Mouse (Mus musculus): ENCODE data around the gene Arhgap10. TPM values are rescaled to one million over a fixed set of nuclear protein-coding genes. Genes with fewer than 3 reads are reported as not detected.

Arhgap10 gene
- total RNA-seq, 2 experiments from 2014 or later, result 29.5 to 33.2 TPM

GRCm38 (mm10) chr8:77458575-77458974 is 59.2 kb downstream of the Arhgap10 start:
- intact Hi-C loops (cut with DNase I), result no loop called here
- no peak for DNase-seq (ENCODE audit: low spot score in 2 of 2)

- DNase-seq (ENCODE audit: low spot score in 2 of 2), result no peak
- intact Hi-C loops (cut with DNase I), result no loop called here
Observed at GRCm38 (mm10) chr8:77456263-77456662, 61.5 kb downstream of the Arhgap10 start.

- intact Hi-C loops (cut with DNase I), result no loop called here
- DNase-seq (ENCODE audit: low spot score in 2 of 2), result no peak
Observed at GRCm38 (mm10) chr8:77453836-77454235, 63.9 kb downstream of the Arhgap10 start.

GRCm38 (mm10) chr8:77451466-77452382 is 66.0 kb downstream of the Arhgap10 start:
- no peak for DNase-seq (ENCODE audit: low spot score in 2 of 2)
- intact Hi-C loops (cut with DNase I), result no loop called here

GRCm38 (mm10) chr8:77451052-77451451 is 66.7 kb downstream of the Arhgap10 start:
- no peak for DNase-seq (ENCODE audit: low spot score in 2 of 2)
- intact Hi-C loops (cut with DNase I), result no loop called here

- intact Hi-C loops (cut with DNase I), result no loop called here
- no peak for DNase-seq (ENCODE audit: low spot score in 2 of 2)
Observed at GRCm38 (mm10) chr8:77446294-77446693, 71.5 kb downstream of the Arhgap10 start.

GRCm38 (mm10) chr8:77445642-77446041 is 72.1 kb downstream of the Arhgap10 start:
- DNase-seq (ENCODE audit: low spot score in 2 of 2), result no peak
- intact Hi-C loops (cut with DNase I), result no loop called here

- peak; percentile 21 to 68 for DNase-seq (ENCODE audit: low spot score in 2 of 2)
- intact Hi-C loops (cut with DNase I), result no loop called here
Observed at GRCm38 (mm10) chr8:77444166-77444870, 73.4 kb downstream of the Arhgap10 start.

- no peak for DNase-seq (ENCODE audit: low spot score in 2 of 2)
- intact Hi-C loops (cut with DNase I), result no loop called here
Observed at GRCm38 (mm10) chr8:77442452-77442851, 75.3 kb downstream of the Arhgap10 start.

GRCm38 (mm10) chr8:77440913-77441312 is 76.8 kb downstream of the Arhgap10 start:
- intact Hi-C loops (cut with DNase I), result no loop called here
- DNase-seq (ENCODE audit: low spot score in 2 of 2), result no peak

- intact Hi-C loops (cut with DNase I), result no loop called here
Observed at GRCm38 (mm10) chr8:77440324-77440880, 77.4 kb downstream of the Arhgap10 start.

GRCm38 (mm10) chr8:77439670-77440069 is 78.1 kb downstream of the Arhgap10 start:
- intact Hi-C loops (cut with DNase I), result no loop called here
- DNase-seq (ENCODE audit: low spot score in 2 of 2), result no peak

More at GRCm38 (mm10) chr8:77440324-77440880, 77.4 kb downstream of the Arhgap10 start:
- DNase-seq (ENCODE audit: low spot score in 2 of 2), result no peak

GRCm38 (mm10) chr8:77437807-77438493 is 79.8 kb downstream of the Arhgap10 start:
- intact Hi-C loops (cut with DNase I), result no loop called here
- no peak for DNase-seq (ENCODE audit: low spot score in 2 of 2)

GRCm38 (mm10) chr8:77436013-77436990 is 81.5 kb downstream of the Arhgap10 start:
- no peak for DNase-seq (ENCODE audit: low spot score in 2 of 2)
- intact Hi-C loops (cut with DNase I), result no loop called here

GRCm38 (mm10) chr8:77433221-77433620 is 84.5 kb downstream of the Arhgap10 start:
- no peak for DNase-seq (ENCODE audit: low spot score in 2 of 2)
- intact Hi-C loops (cut with DNase I), result no loop called here

- intact Hi-C loops (cut with DNase I), result no loop called here
Observed at GRCm38 (mm10) chr8:77432726-77433125, 85.0 kb downstream of the Arhgap10 start.

GRCm38 (mm10) chr8:77428420-77428819 is 89.3 kb downstream of the Arhgap10 start:
- no peak for DNase-seq (ENCODE audit: low spot score in 2 of 2)
- intact Hi-C loops (cut with DNase I), result loop anchor here (5.0 kb wide), 1 partner anchor 64 kb away; no protein-coding TSS in a partner anchor

More at GRCm38 (mm10) chr8:77432726-77433125, 85.0 kb downstream of the Arhgap10 start:
- DNase-seq (ENCODE audit: low spot score in 2 of 2), result no peak

GRCm38 (mm10) chr8:77428015-77428414 is 89.7 kb downstream of the Arhgap10 start:
- intact Hi-C loops (cut with DNase I), result loop anchor here (5.0 kb wide), 1 partner anchor 64 kb away; no protein-coding TSS in a partner anchor
- DNase-seq (ENCODE audit: low spot score in 2 of 2), result no peak

All from left cerebral cortex, postnatal 25 days (tissue).